Mouse (Mus musculus) embryonic facial prominence, embryonic 11.5 days (tissue): ENCODE results near the gene Cct8. TPM values are rescaled to one million over a fixed set of nuclear protein-coding genes. Genes with fewer than 3 reads are reported as not detected.
"Not testable (repeated sequence)": the region's sequence is repeated elsewhere in the genome, so short reads cannot be mapped to it uniquely, and the experiment has no call there.

Experiments used
- ATAC-seq: fragments of 200-750 bp; cut with Nextera tagmentation; replicated peaks from 2 replicates; pipeline ENCODE4 v1.8.0; 2017; ENCODE audit warnings: low read depth; ENCODE audit not compliant: insufficient number of reproducible peaks, low FRiP score, low TSS enrichment
- DNase-seq: peaks from one replicate; pipeline ENCODE4 v3.0.0-alpha.2; 2015; ENCODE audit warnings: low spot score
- H3K27ac ChIP-seq: fragments of 300-500 bp; sonication (generic); replicated peaks from 2 replicates; pipeline ENCODE4 v1.5.1; 2014; ENCODE audit warnings: mild to moderate bottlenecking, low read depth, low read length, control low read depth
- H3K27me3 ChIP-seq: fragments of 300-500 bp; sonication (generic); 2 replicates; pipeline ENCODE4 v1.6.1; 2014; ENCODE audit warnings: mild to moderate bottlenecking, low read length, moderate library complexity, mixed read lengths; ENCODE audit not compliant: control insufficient read depth, insufficient read depth
- H3K36me3 ChIP-seq: fragments of 300-500 bp; sonication (generic); replicated peaks from 2 replicates; pipeline ENCODE4 v1.6.1; 2014; ENCODE audit warnings: low read depth, mild to moderate bottlenecking, low read length, moderate library complexity, mixed read lengths; ENCODE audit not compliant: control insufficient read depth, insufficient read depth
- H3K4me1 ChIP-seq: fragments of 300-500 bp; sonication (generic); 2 replicates; pipeline ENCODE4 v1.6.1; 2014; ENCODE audit warnings: low read length, mixed read lengths; ENCODE audit not compliant: control insufficient read depth, insufficient read depth
- H3K4me2 ChIP-seq: fragments of 300-500 bp; sonication (generic); 2 replicates; pipeline ENCODE4 v1.6.1; 2014; ENCODE audit warnings: low read depth, mild to moderate bottlenecking, control low read depth, low read length, moderate library complexity
- H3K4me3 ChIP-seq: fragments of 300-500 bp; sonication (generic); 2 replicates; pipeline ENCODE4 v1.5.1; 2014; ENCODE audit warnings: low read depth, low read length, control low read depth
- H3K9ac ChIP-seq: fragments of 300-500 bp; sonication (generic); replicated peaks from 2 replicates; pipeline ENCODE4 v1.6.1; 2014; ENCODE audit warnings: mild to moderate bottlenecking, control low read depth, low read length
- H3K9me3 ChIP-seq: fragments of 300-500 bp; sonication (generic); replicated peaks from 2 replicates; pipeline ENCODE4 v1.6.1; 2016; ENCODE audit warnings: mild to moderate bottlenecking, low read length, inconsistent platforms, mixed read lengths; ENCODE audit not compliant: control insufficient read depth
- WGBS: fragments of 180-500 bp; shearing (Covaris S2); extraction: QIAGEN DNeasy Blood & Tissue Kit; methylation state at CpG from one replicate; pipeline ENCODE4 v1.1.7; 2014; 5-methylcytosine and 5-hydroxymethylcytosine counted together
- polyA plus RNA-seq: library from polyadenylated mRNA; unstranded; fragments of >200 nt; fragmentation: Nextera tagmentation; extraction: Ambion mirVana; gene quantifications from 2 replicates; pipeline ENCODE4 v1.2.1, GENCODE M21; 2014

Cct8 gene
- polyA plus RNA-seq, 1 experiment from 2014 or later: 756 TPM

DNA sequence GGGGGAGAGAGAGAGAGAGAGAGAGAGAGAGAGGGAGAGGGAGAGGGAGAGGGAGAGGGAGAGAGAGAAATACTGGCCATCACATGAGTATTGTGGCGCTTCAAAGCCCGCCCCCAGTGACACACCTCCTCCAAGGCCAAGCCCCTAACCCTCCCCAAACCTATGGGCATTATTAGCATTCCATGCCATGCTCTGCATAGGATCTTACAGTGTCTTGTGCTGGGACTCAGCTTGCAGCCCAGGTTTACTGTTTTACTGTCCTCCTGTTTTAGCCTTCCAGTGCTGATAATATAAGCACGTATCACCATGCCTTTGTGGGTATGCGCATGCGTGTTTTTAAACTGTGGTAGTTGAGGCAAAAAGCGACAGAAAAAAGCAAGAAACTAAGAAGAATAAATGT, 3.9 kb upstream of the Cct8 start:
- WGBS: 67% methylated on average over 6 of the region's 6 CpGs
- Histone ChIP-seq H3K9me3 (no peaks in the 10 kb centered on the region), H3K4me1 (no peaks in the 10 kb centered on the region), H3K4me2 (no peak overlapping the region), H3K27ac (no peak overlapping the region), H3K4me3 (no peak overlapping the region), H3K9ac (no peak overlapping the region), H3K27me3 (no peaks in the 10 kb centered on the region), H3K36me3 (no peaks in the 10 kb centered on the region)
- ATAC-seq: no peak
- no peak for DNase-seq

DNA sequence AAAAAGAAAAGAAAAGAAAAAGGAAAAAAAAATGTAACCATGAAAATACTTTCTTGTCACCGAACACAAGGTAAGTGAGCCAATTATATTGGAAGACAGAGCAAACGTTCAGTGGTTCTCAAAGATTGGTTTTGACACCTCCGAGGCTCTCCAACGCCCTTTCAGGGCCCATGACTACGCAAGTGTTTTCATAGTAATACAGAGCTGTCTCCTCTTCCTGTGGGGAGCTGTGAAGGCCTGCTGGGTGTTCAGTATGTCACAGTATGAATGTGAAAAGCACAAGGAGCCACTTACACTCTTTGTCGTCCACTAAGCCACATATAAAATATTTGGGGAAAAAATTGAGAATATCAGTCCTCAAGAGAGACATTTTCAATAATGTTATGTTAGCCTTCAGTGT, 1.5 kb upstream of the Cct8 start:
- H3K27ac ChIP-seq: no peak overlapping the region
- H3K4me3 ChIP-seq: no peak overlapping the region
- no peak overlapping the region for H3K4me2 ChIP-seq
- H3K36me3 ChIP-seq: no peaks in the 10 kb centered on the region
- ATAC-seq: no peak
- H3K9ac ChIP-seq: no peak overlapping the region
- no peaks in the 10 kb centered on the region for H3K4me1 ChIP-seq
- 88% methylated on average over 6 of the region's 6 CpGs for WGBS
- no peak for DNase-seq
- no peaks in the 10 kb centered on the region for H3K27me3 ChIP-seq
- H3K9me3 ChIP-seq: no peaks in the 10 kb centered on the region

DNA sequence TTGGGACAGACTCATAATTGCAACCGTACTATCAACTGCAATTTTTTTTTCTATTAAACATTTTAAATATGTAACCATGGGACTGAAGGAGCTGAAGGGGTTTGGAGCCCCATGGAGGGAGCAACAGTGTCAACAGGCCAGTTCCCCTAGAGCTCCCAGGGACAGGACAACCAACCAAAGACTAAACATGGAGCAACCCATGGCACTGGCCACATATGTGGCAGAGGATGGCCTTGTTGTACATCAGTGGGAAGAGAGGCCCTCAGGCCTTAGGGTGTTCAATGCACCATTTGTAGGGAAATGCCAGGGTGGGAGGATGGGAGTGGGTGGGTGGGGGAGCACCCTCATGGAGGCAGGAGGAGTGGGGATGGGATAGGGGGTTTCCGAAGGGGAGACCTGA, 1.1 kb upstream of the Cct8 start:
- no peaks in the 10 kb centered on the region for H3K9me3 ChIP-seq
- ATAC-seq (no peak), DNase-seq (no peak)
- 87% methylated on average over 2 of the region's 2 CpGs for WGBS
- no peaks in the 10 kb centered on the region for H3K36me3 ChIP-seq
- H3K27me3 ChIP-seq: no peaks in the 10 kb centered on the region
- no peaks in the 10 kb centered on the region for H3K4me1 ChIP-seq
- no peak overlapping the region for H3K27ac ChIP-seq
- peak overlapping the region; percentile 36 for H3K4me2 ChIP-seq
- H3K9ac ChIP-seq: no peak overlapping the region
- peak overlapping the region; percentile 75 for H3K4me3 ChIP-seq

DNA sequence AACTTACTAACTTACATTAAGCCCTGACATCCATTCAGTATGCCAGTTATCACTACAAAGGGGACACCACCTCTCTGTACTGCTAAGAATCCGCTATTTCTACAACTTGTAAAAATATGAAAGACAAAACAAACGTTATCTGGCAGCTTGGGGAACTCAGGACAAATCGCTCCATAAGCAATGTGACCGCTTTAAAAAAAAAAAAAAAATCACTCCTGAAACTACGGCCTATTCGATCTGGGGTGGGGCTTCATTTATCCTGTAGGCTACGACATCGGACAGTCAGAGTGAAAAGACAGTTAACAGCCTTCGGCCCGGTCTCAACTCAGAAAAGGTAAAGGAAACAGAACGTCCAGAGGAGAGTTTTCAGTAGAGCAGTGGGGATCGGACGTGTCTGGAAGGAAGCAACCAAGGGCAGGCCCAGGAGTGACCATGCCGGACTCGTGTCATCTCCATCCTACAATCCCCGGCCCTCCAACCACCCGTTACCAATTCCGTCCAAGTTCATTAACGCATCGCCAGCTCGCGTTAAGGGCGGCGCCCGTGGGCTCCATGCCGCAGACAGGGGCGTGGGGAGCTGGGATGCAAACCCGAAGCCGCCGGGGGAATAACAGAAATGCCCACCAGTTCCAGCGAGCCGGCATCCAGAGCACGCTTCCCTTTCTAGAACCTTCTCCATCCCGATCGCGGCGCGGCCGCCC, 568 bp downstream of the Cct8 start:
- peak overlapping the region; percentile 75 for H3K4me3 ChIP-seq
- no peaks in the 10 kb centered on the region for H3K27me3 ChIP-seq
- 1% methylated on average over 39 of the region's 39 CpGs for WGBS
- DNase-seq (no peak), ATAC-seq (peak; percentile 21; the same call in 1 of the 2 replicates)
- H3K4me2 ChIP-seq: peak overlapping the region; percentile 46
- H3K27ac ChIP-seq: peak overlapping the region; percentile 39; the same call in 1 of the 2 replicates
- H3K9ac ChIP-seq: peak overlapping the region; percentile 88
- no peaks in the 10 kb centered on the region for H3K4me1 ChIP-seq
- peaks cover 3% of the 10 kb centered on the region; the same call in 1 of the 2 replicates for H3K36me3 ChIP-seq
- H3K9me3 ChIP-seq: no peaks in the 10 kb centered on the region

DNA sequence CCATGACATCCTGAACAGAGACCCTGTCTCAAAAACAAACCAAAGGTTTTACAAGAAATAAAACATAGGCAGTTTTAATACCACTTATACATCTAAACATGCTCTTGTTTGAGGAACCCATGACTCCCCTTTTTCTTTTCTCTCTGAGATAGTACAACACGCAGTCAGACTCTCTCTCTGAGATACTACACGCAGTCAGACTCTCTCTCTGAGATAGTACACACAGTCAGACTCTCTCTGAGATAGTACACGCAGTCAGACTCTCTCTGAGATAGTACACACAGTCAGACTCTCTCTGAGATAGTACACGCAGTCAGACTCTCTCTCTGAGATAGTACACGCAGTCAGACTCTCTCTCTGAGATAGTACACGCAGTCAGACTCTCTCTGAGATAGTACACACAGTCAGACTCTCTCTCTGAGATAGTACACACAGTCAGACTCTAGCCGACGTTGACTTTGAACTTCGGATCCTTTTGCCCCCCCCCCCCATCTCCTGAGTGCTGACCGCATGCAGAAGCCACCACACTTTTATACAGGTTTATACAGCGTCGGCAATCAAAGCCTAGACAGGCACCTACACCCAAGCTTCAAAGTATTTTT, 3.4 kb downstream of the Cct8 start:
- not testable (repeated sequence) for H3K36me3 ChIP-seq

DNA sequence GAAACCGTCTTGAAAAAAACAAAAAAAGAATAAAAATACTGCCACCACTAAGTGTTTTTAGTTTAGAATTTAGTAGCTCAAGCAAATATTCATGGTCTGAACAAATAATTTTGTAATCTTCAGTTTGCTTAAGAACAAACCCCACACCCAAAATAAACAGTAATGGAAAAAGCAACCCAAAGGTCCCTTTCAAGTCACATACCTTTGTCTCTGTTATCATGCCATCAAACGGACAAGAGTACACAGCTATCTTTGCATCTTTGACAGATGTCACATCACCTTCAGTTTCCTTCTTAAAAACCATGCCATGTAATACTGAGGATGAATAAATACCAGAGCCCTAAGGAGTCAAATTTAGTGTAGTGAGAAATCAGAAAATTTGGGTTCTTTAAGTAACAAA, 7.1 kb downstream of the Cct8 start:
- Histone ChIP-seq H3K36me3 (peaks cover 18% of the 10 kb centered on the region), H3K27me3 (no peaks in the 10 kb centered on the region), H3K4me3 (no peak overlapping the region)

More for the DNA sequence above, 3.4 kb downstream of the Cct8 start:
- ATAC-seq, H3K27ac ChIP-seq, H3K4me1 ChIP-seq, H3K9me3 ChIP-seq, H3K4me3 ChIP-seq, H3K4me2 ChIP-seq, H3K9ac ChIP-seq, DNase-seq, H3K27me3 ChIP-seq: not testable (repeated sequence)
- 92% methylated on average over 12 of the region's 12 CpGs for WGBS

DNA sequence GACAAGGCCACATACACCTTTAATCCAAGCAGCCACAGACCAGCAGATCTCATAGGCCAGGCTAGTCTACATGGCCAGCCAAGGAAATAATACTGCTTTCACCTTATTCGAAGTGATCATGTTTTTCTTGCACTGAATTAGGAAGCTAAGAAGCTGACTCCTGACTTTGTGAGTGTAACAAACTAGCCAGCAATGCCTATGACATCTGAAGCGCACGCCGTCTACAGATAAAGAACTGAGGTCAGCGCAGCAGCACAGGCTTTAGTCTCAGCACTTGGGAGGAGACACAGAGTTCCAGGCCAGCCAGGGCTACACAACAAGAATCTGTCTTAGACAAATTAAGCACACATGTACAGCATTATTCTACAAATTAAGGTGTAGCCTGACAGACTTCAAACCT, 8.9 kb downstream of the Cct8 start:
- Histone ChIP-seq H3K4me2 (no peak overlapping the region), H3K27ac (no peak overlapping the region), H3K9ac (no peak overlapping the region), H3K4me1 (no peaks in the 10 kb centered on the region), H3K36me3 (peaks cover 18% of the 10 kb centered on the region), H3K27me3 (no peaks in the 10 kb centered on the region), H3K9me3 (no peaks in the 10 kb centered on the region), H3K4me3 (no peak overlapping the region)
- 94% methylated on average over 5 of the region's 5 CpGs for WGBS
- no peak for ATAC-seq
- DNase-seq: no peak

More for the DNA sequence above, 7.1 kb downstream of the Cct8 start:
- Histone ChIP-seq H3K4me1 (no peaks in the 10 kb centered on the region), H3K27ac (no peak overlapping the region), H3K9me3 (no peaks in the 10 kb centered on the region), H3K9ac (no peak overlapping the region), H3K4me2 (no peak overlapping the region)
- WGBS: 80% methylated on average over 2 of the region's 2 CpGs
- no peak for DNase-seq
- no peak for ATAC-seq

DNA sequence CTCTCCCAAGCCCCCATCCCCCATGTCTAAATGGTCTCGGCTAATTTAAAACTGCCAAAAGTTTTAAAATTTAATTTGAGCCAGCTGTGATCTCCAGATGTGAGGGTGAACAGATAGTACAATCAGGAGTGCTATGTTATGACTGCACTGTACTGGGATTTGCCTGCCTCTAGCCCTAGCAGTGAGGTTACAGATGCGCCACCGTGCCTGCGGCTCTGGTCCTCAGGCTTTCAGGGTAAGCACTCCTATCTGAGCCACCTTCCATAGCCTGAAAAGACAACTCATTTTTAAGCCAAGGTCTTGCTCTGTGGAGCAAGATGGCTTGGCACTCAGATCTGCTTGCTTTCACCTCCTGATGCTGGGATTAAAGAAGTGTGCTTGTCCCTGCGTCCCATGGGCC, 11.3 kb downstream of the Cct8 start:
- WGBS: 85% methylated on average over 5 of the region's 5 CpGs
- Histone ChIP-seq H3K4me1 (no peaks in the 10 kb centered on the region), H3K27me3 (no peaks in the 10 kb centered on the region), H3K4me3 (no peak overlapping the region), H3K4me2 (no peak overlapping the region), H3K9me3 (no peaks in the 10 kb centered on the region), H3K9ac (no peak overlapping the region), H3K27ac (no peak overlapping the region), H3K36me3 (peaks cover 15% of the 10 kb centered on the region)
- ATAC-seq: 0 out of 2 replicates have a peak, but pooled peaks have one; percentile 39
- DNase-seq: peak; percentile 26
